Mouse (Mus musculus): ENCODE results near the gene Olfr9.
"Not testable (repeated sequence)": the region's sequence is repeated elsewhere in the genome, so short reads cannot be mapped to it uniquely, and the experiment has no call there.

Gene Olfr9

GRCm38 (mm10) chr10:129004032-129004920 is 15.0 kb downstream of the Olfr9 start:
- DNase-seq (ENCODE audit: low read depth, low spot score): no peak

GRCm38 (mm10) chr10:129010288-129010841 is 21.1 kb downstream of the Olfr9 start, which contains the start of gene Olfr763:
Olfr763 (plus strand) TSS chr10:129010791.
- no peak for DNase-seq (ENCODE audit: low read depth, low spot score)

- not testable (repeated sequence) for DNase-seq (ENCODE audit: low read depth, low spot score)
Measured at GRCm38 (mm10) chr10:129011511-129011910, 22.3 kb downstream of the Olfr9 start.

GRCm38 (mm10) chr10:129014477-129014876 is 25.2 kb downstream of the Olfr9 start:
- no peak for DNase-seq (ENCODE audit: low read depth, low spot score)

- DNase-seq (ENCODE audit: low read depth, low spot score): no peak
Measured at GRCm38 (mm10) chr10:129023319-129023718, 34.1 kb downstream of the Olfr9 start.

- no peak for DNase-seq (ENCODE audit: low read depth, low spot score)
Measured at GRCm38 (mm10) chr10:129026018-129026662, 36.9 kb downstream of the Olfr9 start.

GRCm38 (mm10) chr10:129028343-129028742 is 39.1 kb downstream of the Olfr9 start:
- DNase-seq (ENCODE audit: low read depth, low spot score): no peak

- no peak for DNase-seq (ENCODE audit: low read depth, low spot score)
Measured at GRCm38 (mm10) chr10:129039796-129040195, 50.6 kb downstream of the Olfr9 start, which contains the start of gene Olfr764-ps1. Olfr764-ps1 (minus strand) TSS chr10:129039896.
